ENCODE assay signal across 8 mouse cellular contexts in the genomic region with DNA sequence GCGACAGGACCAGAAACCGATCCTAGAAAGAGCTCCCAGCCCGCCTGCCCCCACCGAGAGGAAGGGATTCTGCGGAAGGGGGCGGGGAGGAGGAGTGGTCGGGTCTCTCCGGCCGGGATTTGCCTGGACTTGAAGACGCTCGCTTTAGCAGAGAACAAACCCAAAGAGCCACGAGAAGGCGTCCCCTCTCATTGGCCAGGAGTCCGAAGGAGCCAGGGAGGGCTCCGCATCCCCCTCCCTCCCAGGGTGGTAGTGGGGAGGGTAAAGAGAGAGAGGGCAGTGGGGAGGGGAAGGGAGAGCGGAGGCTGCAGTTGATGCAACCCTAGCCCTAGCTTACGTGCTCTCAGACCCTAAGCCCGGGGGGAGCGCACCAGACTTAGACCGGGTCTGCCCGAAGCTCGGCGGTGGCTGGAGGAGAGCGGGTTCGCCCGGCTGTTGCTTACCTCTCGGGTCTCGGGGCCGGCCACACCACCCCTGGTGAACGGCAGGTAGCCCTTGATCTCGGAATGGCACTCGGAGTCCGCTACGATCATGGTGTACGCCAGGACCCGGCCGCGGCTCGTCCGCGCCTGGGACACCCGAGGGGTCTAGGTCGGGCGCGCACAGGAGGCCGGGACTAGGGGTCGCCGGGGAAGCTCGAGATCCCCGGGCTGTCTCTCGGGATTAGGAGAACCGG. TPM values are rescaled to one million over a fixed set of nuclear protein-coding genes. Genes with fewer than 3 reads are reported as not detected.
DNase-seq lines count a peak whose midpoint lies in the region; ATAC-seq and TF ChIP-seq lines count a peak whose summit lies in the region.

No protein-coding gene starts in this region.

- H3K27me3 ChIP-seq in embryonic facial prominence, embryonic 12.5 days: no peaks in the 10 kb centered on the region
- no peaks in the 10 kb centered on the region for H3K27me3 ChIP-seq in midbrain, postnatal 0 days (ENCODE audit: insufficient read depth, low read length)
- no peaks in the 10 kb centered on the region for H3K27me3 ChIP-seq in stomach, embryonic 16.5 days (ENCODE audit: control insufficient read depth, insufficient read depth, low read length)

- peak overlapping the region; percentile 77 for H3K4me2 ChIP-seq in embryonic facial prominence, embryonic 12.5 days (replicated peaks)
- peak overlapping the region; percentile 78 for H3K4me2 ChIP-seq in midbrain, postnatal 0 days (ENCODE audit: low read depth, low read length, poor library complexity, severe bottlenecking)
- H3K4me2 ChIP-seq in stomach, embryonic 16.5 days (ENCODE audit: low read depth, low read length): peak overlapping the region; percentile 68

- H3K9me3 ChIP-seq in embryonic facial prominence, embryonic 12.5 days: no peaks in the 10 kb centered on the region
- H3K9me3 ChIP-seq in midbrain, postnatal 0 days (ENCODE audit: low read length): no peaks in the 10 kb centered on the region
- no peaks in the 10 kb centered on the region for H3K9me3 ChIP-seq in stomach, embryonic 16.5 days (replicated peaks; ENCODE audit: control insufficient read depth, low read length)

- no peaks in the 10 kb centered on the region for H3K36me3 ChIP-seq in embryonic facial prominence, embryonic 12.5 days
- no peaks in the 10 kb centered on the region for H3K36me3 ChIP-seq in midbrain, postnatal 0 days (ENCODE audit: insufficient read depth, low read length)
- H3K36me3 ChIP-seq in stomach, embryonic 16.5 days (ENCODE audit: control insufficient read depth, insufficient read depth, low read length): no peaks in the 10 kb centered on the region

- no peak for TF ChIP-seq CTCF in midbrain, postnatal 0 days (IDR thresholded peaks at IDR 0.05)

- peak overlapping the region; percentile 61 for H3K9ac ChIP-seq in embryonic facial prominence, embryonic 12.5 days
- peak overlapping the region; percentile 70 for H3K9ac ChIP-seq in midbrain, postnatal 0 days (replicated peaks; ENCODE audit: low read length, poor library complexity, severe bottlenecking)
- H3K9ac ChIP-seq in stomach, embryonic 16.5 days (ENCODE audit: low read length): peak overlapping the region; percentile 82

- peaks cover 13% of the 10 kb centered on the region; the same call in 1 of the 2 replicates for H3K4me1 ChIP-seq in embryonic facial prominence, embryonic 12.5 days
- no peaks in the 10 kb centered on the region for H3K4me1 ChIP-seq in midbrain, postnatal 0 days (ENCODE audit: insufficient read depth, low read length)
- H3K4me1 ChIP-seq in stomach, embryonic 16.5 days (ENCODE audit: control insufficient read depth, insufficient read depth, low read length): 0 out of 2 replicates have a peak, but pooled peaks cover 12% of the 10 kb centered on the region

- peak overlapping the region; percentile 81 for H3K27ac ChIP-seq in embryonic facial prominence, embryonic 12.5 days
- peak overlapping the region; percentile 65 for H3K27ac ChIP-seq in midbrain, postnatal 0 days (ENCODE audit: low read depth, low read length)
- peak overlapping the region; percentile 89 for H3K27ac ChIP-seq in stomach, embryonic 16.5 days (ENCODE audit: low read length)

- peak; percentile 72 for ATAC-seq in embryonic facial prominence, embryonic 12.5 days (ENCODE audit: insufficient number of reproducible peaks, insufficient read depth, low FRiP score, low TSS enrichment)
- ATAC-seq in midbrain, postnatal 0 days (ENCODE audit: low FRiP score): peak; percentile 70
- peak; percentile 66 for ATAC-seq in stomach, embryonic 16.5 days (ENCODE audit: insufficient read depth, low FRiP score)

- peak overlapping the region; percentile 71 for H3K4me3 ChIP-seq in embryonic facial prominence, embryonic 12.5 days
- peak overlapping the region; percentile 87 for H3K4me3 ChIP-seq in midbrain, postnatal 0 days (ENCODE audit: low read depth, low read length)
- peak overlapping the region; percentile 80 for H3K4me3 ChIP-seq in stomach, embryonic 16.5 days (replicated peaks; ENCODE audit: low read length)

- peak; percentile 96 for DNase-seq in 416B (ENCODE audit: low read depth)
- DNase-seq in adrenal gland, postnatal 10 days: peak; percentile 87
- peak; percentile 98 for DNase-seq in heart, adult 11 months
- DNase-seq in kidney, adult 11 months: peak; percentile 91
- peak; percentile 74 for DNase-seq in liver
- peak; percentile 89 for DNase-seq in midbrain, postnatal 0 days (ENCODE audit: low spot score)

- WGBS in embryonic facial prominence, embryonic 12.5 days: 1% methylated on average over 51 of the region's 52 CpGs
- under 1% methylated on average over 49 of the region's 52 CpGs for WGBS in midbrain, postnatal 0 days
- WGBS in stomach, embryonic 16.5 days: under 1% methylated on average over 52 of the region's 52 CpGs

RNA-seq across cellular contexts. Expression of gene Sesn2, which starts 0.5 kb away (rescaled TPM):
- total RNA-seq in adrenal gland, postnatal 10 days (2021): 10 to 100 TPM; 11.6 to 26.0 TPM
- 10.4 and 11.4 TPM in 2 replicates for polyA plus RNA-seq in embryonic facial prominence, embryonic 12.5 days (2016; fragmentation: Nextera tagmentation; extraction: Ambion mirVana)
- 21.4 and 21.6 TPM in 2 replicates for total RNA-seq in midbrain, postnatal 0 days (2014; rRNA removed)
- 17.7 and 18.2 TPM in 2 replicates for polyA plus RNA-seq in midbrain, postnatal 0 days (2015; fragmentation: Nextera tagmentation; extraction: Ambion mirVana)
- polyA plus RNA-seq in stomach, embryonic 16.5 days (2015; fragmentation: Nextera tagmentation; extraction: Ambion mirVana): 12.4 and 13.7 TPM in 2 replicates

RNA-seq across cellular contexts. Expression of gene Atpif1, which starts 23.7 kb away (rescaled TPM):
- 100 to 1,000 TPM; 311 to 337 TPM for total RNA-seq in adrenal gland, postnatal 10 days (2021)
- polyA plus RNA-seq in embryonic facial prominence, embryonic 12.5 days (2016; fragmentation: Nextera tagmentation; extraction: Ambion mirVana): 1,152 and 1,208 TPM in 2 replicates
- 800 and 923 TPM in 2 replicates for total RNA-seq in midbrain, postnatal 0 days (2014; rRNA removed)
- polyA plus RNA-seq in midbrain, postnatal 0 days (2015; fragmentation: Nextera tagmentation; extraction: Ambion mirVana): 1,645 and 1,681 TPM in 2 replicates
- polyA plus RNA-seq in stomach, embryonic 16.5 days (2015; fragmentation: Nextera tagmentation; extraction: Ambion mirVana): 1,031 and 1,078 TPM in 2 replicates

RNA-seq across cellular contexts. Expression of gene Dnajc8, which starts 25.6 kb away (rescaled TPM):
- total RNA-seq in adrenal gland, postnatal 10 days (2021): 10 to 100 TPM; 73.9 to 87.0 TPM
- 169 and 182 TPM in 2 replicates for polyA plus RNA-seq in embryonic facial prominence, embryonic 12.5 days (2016; fragmentation: Nextera tagmentation; extraction: Ambion mirVana)
- 89.1 and 101 TPM in 2 replicates for total RNA-seq in midbrain, postnatal 0 days (2014; rRNA removed)
- 168 and 169 TPM in 2 replicates for polyA plus RNA-seq in midbrain, postnatal 0 days (2015; fragmentation: Nextera tagmentation; extraction: Ambion mirVana)
- 138 and 149 TPM in 2 replicates for polyA plus RNA-seq in stomach, embryonic 16.5 days (2015; fragmentation: Nextera tagmentation; extraction: Ambion mirVana)

RNA-seq across cellular contexts. Expression of gene Med18, which starts 46.0 kb away (rescaled TPM):
- total RNA-seq in adrenal gland, postnatal 10 days (2021): 10 to 100 TPM in 1 of 2 experiments, 1 to 10 TPM in 1; 8.2 to 10.6 TPM
- polyA plus RNA-seq in embryonic facial prominence, embryonic 12.5 days (2016; fragmentation: Nextera tagmentation; extraction: Ambion mirVana): 29.1 and 32.1 TPM in 2 replicates
- 14.3 and 17.5 TPM in 2 replicates for total RNA-seq in midbrain, postnatal 0 days (2014; rRNA removed)
- polyA plus RNA-seq in midbrain, postnatal 0 days (2015; fragmentation: Nextera tagmentation; extraction: Ambion mirVana): 13.0 and 13.1 TPM in 2 replicates
- polyA plus RNA-seq in stomach, embryonic 16.5 days (2015; fragmentation: Nextera tagmentation; extraction: Ambion mirVana): 19.5 and 20.0 TPM in 2 replicates

RNA-seq across cellular contexts. Expression of gene Ptafr, which starts 54.1 kb away (rescaled TPM):
- 1 to 10 TPM; 1.9 to 2.3 TPM for total RNA-seq in adrenal gland, postnatal 10 days (2021)
- 0.59 and 0.64 TPM in 2 replicates for polyA plus RNA-seq in embryonic facial prominence, embryonic 12.5 days (2016; fragmentation: Nextera tagmentation; extraction: Ambion mirVana)
- total RNA-seq in midbrain, postnatal 0 days (2014; rRNA removed): 0.66 and 1.1 TPM in 2 replicates
- 0.26 and 0.56 TPM in 2 replicates for polyA plus RNA-seq in midbrain, postnatal 0 days (2015; fragmentation: Nextera tagmentation; extraction: Ambion mirVana)
- polyA plus RNA-seq in stomach, embryonic 16.5 days (2015; fragmentation: Nextera tagmentation; extraction: Ambion mirVana): 1.0 and 1.2 TPM in 2 replicates

Comparison
In these comparisons a context has a peak if more than half of its experiments do, and no peak if none do; other contexts are left out.
1. Peak in every context shown above with its lines: DNase-seq, ATAC-seq, H3K4me3 ChIP-seq and H3K27ac ChIP-seq.